Mouse (Mus musculus) naive thymus-derived CD4-positive, alpha-beta T cell, adult 2 months (primary cell): ENCODE results near the gene Nufip2.
"Not testable (repeated sequence)": the region's sequence is repeated elsewhere in the genome, so short reads cannot be mapped to it uniquely, and the experiment has no call there.

Experiments used
- DNase-seq: peaks from one replicate; pipeline ENCODE4 v3.0.0-alpha.2; 2011; ENCODE audit warnings: low read depth

Nufip2 gene

DNA sequence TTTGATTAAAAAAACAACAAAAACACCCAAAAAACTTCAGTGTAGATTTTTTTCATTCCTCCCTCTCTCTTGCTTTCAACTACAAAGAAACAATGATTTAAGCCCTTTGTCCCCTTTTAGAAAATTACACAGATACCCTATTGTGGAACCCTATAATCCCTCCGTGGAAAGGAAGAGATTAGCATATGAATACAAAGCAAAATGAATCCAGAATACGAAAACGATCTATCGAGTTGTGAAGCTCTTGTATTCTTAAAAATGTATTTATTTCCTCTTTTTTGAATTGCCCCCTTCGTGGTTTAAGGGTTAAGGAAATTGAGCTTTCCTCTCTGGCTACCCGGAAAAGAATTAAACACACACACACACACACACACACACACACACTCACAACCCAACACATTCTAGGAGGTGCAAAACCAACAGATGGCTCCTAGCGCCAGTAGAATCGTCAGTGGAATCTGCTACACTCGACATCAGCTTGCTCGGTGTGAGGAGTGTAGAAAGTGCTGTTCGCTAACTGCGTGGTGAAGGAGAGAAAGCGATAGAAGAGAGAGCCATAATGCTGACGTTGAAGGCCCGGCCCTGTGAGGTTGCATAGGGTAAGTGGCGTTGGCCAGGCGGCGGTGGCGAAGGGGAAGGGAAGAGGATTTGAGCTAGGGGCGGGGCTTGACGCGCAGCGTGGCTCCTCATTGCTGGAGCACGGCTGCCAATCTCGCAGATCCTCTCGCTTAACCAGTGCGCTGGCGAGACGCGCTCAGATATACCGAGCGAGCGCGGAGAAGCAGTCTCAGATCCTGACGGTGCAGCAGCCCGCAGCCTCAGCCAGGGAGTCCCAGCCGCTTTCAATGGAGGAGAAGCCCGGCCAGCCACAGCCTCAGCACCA lies at the start of gene Nufip2:
Gene Nufip2, plus strand, starts transcription at position 773 of the 883 bp plus-strand sequence.
- peak; percentile 99 for DNase-seq

GRCm38 (mm10) chr11:77641390-77641789 lies 44.6 kb upstream of the Nufip2 start:
- DNase-seq = no peak

DNA sequence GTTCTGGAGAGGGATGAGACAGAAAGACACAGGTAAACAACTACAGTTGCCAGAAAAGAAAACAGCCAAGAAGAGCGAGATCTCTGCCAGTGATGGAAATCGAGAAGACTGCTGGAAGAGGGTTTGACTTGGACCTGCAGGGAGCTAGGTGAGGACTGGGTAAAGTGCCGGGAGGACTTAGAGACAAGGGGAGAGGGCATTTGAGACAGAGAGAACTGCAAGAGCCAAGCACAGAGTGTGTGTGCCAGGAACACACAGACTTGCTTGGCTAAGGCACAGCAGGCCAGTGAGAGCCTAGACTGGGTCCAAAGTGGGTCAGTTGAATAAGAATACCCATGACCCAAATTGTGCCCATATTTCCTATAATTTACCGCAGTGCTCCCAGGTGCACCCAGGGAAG lies 40.5 kb upstream of the Nufip2 start:
- no peak for DNase-seq

DNA sequence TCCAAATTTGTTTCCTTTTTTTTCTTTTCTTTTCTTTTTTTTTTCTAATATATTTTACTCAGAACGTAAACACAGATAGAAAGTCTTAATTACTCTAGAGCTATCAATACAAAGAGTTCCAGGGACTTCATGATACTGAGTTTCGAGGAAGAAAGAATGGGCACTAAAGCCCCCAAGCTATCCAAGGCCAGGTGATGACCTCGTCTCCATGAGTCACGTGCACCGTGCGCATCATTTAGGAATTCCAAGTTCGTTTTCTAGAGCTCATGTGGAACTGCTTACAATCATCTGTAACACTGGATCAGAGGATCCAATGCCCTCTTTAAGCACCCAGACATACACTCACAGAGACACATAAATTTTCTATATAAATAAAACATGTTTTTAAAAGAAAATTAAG lies 37.1 kb upstream of the Nufip2 start:
- no peak for DNase-seq

- no peak for DNase-seq
These were observed 33.5 kb upstream of the Nufip2 start for GRCm38 (mm10) chr11:77652484-77652883.

GRCm38 (mm10) chr11:77653406-77654190 lies 32.4 kb upstream of the Nufip2 start:
- DNase-seq = not testable (repeated sequence)

DNA sequence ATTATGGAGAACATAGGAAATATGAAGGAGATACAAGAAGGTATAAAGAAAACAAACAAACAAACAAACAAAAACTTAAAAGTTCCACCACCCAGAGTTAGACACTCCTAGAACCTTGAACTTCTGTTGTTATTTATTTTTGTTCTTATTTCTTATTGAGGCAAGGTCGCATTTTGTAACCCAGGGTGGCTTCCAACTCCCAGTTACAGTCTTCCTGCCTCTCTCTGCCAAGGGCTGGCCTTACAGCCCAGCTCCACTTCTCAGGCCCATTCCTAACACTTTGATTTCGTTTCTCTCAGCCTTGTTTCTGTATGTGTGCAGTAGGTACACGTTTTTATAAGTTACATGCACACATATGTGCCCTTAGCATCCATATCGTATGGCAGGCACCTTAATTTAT lies 26.0 kb upstream of the Nufip2 start:
- DNase-seq = no peak

DNA sequence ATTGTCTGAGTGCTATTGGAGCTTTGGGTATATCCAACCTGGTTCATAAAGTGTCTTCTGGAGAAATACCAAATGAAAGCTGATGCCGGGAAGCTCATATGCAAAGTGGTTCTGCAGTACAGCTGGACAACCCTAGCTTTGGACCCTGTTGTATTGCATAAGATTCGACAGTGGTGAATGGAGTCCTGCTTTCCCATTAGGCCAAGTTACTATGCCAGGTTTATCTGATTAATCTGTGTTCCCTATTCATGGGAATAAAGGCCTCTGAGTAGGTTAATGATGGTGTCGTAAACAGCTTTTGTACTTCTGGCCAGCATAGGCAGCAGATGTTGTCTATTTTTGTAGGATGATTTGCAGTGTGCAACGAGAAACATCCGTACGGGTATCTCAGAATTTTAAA lies 22.3 kb upstream of the Nufip2 start:
- DNase-seq = no peak

- DNase-seq = no peak
These were observed 21.9 kb upstream of the Nufip2 start for GRCm38 (mm10) chr11:77664046-77664445.

DNA sequence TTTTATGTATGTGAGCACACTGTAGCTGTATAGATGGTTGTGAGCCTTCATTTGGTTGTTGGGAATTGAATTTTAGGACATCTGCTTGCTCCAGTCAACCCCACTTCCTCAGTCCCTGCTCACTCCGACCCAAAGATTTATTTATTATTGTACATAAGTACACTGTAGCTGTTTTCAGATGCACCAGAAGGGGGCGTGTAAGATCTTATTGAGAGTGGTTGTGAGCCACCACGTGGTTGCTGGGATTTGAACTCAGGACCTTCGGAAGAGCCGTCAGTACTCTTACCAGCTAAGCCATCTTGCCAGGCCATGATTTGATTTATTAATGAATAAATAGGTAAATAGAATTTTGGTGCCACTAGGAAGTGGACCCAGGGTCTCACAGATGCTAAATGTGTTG lies 20.6 kb upstream of the Nufip2 start:
- peak; percentile 38 for DNase-seq

GRCm38 (mm10) chr11:77666766-77667165 lies 19.2 kb upstream of the Nufip2 start:
- DNase-seq = not testable (repeated sequence)

DNA sequence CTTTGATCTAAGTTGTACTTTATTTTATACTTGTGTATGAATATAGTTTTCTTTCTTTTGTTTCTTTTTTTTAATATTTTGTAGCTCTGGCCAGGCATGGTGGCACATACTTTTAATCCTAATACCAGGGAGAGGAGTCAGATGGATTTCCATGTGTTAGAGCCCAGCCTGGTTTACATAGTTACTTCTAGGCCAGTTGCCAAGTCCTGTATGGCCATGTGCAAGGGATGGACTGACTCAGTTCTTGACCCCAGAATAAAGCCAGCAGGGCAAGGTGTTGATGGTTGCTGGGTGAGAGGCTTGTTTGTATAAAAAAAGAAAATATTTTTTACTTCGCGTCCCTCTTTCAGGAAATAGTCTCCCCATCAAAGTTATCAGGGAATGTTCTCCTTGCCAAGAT lies 13.2 kb upstream of the Nufip2 start:
- no peak for DNase-seq

GRCm38 (mm10) chr11:77673428-77673991 lies 12.4 kb upstream of the Nufip2 start:
- peak; percentile 37 for DNase-seq

- no peak for DNase-seq
These were observed 5.9 kb upstream of the Nufip2 start for GRCm38 (mm10) chr11:77680018-77680417.

- no peak for DNase-seq
These were observed 1.1 kb upstream of the Nufip2 start for GRCm38 (mm10) chr11:77684896-77685295.

- no peak for DNase-seq
These were observed 438 bp downstream of the Nufip2 start for GRCm38 (mm10) chr11:77686346-77686840.

- peak; percentile 77 for DNase-seq
These were observed 1.0 kb downstream of the Nufip2 start for GRCm38 (mm10) chr11:77686841-77687540.

DNA sequence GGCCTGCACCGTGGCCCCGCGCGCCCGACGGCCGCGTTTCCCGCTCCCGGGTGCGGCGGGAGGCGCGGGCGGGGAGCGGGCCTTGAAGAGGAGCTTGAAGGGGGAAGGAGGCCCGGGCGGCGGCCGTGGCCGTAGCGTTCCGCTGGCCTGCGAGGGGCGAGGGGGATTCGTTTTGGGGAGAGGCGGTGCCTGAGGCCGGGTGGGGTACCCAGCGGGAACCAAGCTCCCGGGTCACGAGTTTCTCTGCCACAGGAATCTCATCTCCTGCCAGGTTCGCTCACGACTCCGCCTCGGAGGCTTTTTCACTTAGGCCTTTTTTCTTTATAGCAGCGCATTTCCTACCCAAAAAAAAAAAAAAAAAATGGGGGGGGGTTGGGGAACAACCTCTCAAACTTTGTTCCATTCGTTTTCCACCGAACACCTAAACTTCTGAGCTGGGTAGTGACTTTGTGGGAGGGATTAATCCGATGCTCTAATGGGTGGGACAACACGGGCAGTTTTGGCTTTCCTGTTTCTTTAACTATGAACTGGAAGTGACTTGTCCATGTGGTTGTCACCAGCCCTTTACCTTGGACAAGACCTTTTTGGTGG lies 1.7 kb downstream of the Nufip2 start:
- peak; percentile 59 for DNase-seq

- no peak for DNase-seq
These were observed 7.1 kb downstream of the Nufip2 start for GRCm38 (mm10) chr11:77693026-77693425.

- DNase-seq = no peak
These were observed 11.3 kb downstream of the Nufip2 start for GRCm38 (mm10) chr11:77697232-77697631.

DNA sequence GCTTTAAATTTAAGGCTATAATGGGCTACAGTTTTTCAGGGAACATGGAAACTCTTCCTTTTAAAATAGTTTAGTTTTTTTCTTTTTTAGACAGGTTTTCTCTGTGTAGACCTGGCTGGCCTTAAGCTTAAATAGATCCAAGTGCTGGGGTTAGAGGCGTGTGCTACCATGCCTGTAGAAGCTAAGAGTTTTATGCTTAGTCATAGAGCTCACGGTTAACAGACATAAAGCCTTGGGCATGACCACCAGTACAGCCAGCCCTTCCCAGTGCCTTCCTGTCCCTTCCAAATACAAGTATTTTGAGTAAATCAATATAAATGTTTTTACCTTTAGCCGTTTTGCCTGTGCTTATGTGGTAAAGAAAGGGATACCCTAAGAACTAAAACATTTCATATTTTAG lies 20.0 kb downstream of the Nufip2 start:
- DNase-seq = no peak

- no peak for DNase-seq
These were observed 23.1 kb downstream of the Nufip2 start for GRCm38 (mm10) chr11:77709039-77709438.
